Mouse (Mus musculus): ENCODE data around the gene Flnc. TPM values are rescaled to one million over a fixed set of nuclear protein-coding genes. Genes with fewer than 3 reads are reported as not detected.

Flnc gene
- polyA plus RNA-seq, 1 experiment from 2014 or later: 0.17 TPM

DNA sequence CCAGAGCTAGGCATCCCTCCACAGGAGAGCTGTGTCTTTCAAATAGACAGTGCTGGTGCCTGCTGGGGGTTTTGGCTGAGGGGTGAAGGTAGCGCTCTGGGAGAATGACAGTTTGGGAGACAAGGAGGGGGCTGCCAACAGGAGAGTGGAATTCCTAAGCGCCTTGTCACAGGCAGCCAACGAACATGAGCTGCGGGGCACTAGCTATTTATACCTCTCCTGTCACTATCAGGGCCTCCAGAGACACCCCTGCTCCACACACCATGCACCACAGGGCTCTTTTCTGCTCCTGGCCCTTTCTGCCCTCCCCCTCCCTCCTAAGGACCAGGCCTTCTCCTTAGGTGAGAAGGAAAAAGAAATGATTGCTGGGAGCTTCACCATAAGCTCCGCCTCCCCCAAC lies 1.6 kb upstream of the Flnc start:
- DNase-seq (ENCODE audit: low spot score): no peak

DNA sequence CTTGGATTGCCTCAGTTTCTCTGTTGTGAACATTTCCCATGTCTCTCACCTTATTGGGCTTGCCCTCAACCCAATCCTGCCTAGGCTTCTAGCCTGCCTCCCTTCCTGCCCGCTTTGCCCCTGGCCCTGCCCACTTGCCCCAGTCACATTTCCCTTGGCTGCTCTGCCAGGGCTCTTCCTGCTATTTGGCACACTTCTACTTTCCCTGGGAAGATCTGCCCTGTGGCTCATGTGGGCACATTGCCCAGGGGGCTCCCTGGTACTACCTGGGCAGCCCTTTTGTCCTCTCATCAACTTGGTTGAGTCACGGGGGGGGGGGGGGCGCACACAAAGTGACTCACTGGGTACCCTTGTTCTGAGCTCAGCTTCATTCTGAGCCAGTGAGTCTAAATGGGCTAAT lies 900 bp upstream of the Flnc start:
- DNase-seq (ENCODE audit: low spot score): no peak

DNA sequence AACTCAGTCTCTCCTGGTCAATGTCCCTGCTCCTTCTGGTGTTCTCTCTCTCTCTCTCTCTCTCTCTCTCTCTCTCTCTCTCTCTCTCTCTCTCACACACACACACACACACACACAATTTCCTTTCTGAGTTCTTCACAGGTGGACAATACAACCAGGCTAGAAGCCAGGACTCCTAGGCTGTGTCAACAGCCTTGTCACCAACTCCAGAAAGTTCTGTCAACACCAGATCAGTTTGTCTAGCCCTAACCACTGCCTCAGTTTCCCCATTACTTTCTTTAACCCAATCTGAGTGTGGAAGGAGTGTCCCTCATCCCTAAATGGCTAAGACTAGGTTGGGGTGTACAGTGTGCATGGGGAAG lies 399 bp upstream of the Flnc start:
- no peak for DNase-seq (ENCODE audit: low spot score)

DNA sequence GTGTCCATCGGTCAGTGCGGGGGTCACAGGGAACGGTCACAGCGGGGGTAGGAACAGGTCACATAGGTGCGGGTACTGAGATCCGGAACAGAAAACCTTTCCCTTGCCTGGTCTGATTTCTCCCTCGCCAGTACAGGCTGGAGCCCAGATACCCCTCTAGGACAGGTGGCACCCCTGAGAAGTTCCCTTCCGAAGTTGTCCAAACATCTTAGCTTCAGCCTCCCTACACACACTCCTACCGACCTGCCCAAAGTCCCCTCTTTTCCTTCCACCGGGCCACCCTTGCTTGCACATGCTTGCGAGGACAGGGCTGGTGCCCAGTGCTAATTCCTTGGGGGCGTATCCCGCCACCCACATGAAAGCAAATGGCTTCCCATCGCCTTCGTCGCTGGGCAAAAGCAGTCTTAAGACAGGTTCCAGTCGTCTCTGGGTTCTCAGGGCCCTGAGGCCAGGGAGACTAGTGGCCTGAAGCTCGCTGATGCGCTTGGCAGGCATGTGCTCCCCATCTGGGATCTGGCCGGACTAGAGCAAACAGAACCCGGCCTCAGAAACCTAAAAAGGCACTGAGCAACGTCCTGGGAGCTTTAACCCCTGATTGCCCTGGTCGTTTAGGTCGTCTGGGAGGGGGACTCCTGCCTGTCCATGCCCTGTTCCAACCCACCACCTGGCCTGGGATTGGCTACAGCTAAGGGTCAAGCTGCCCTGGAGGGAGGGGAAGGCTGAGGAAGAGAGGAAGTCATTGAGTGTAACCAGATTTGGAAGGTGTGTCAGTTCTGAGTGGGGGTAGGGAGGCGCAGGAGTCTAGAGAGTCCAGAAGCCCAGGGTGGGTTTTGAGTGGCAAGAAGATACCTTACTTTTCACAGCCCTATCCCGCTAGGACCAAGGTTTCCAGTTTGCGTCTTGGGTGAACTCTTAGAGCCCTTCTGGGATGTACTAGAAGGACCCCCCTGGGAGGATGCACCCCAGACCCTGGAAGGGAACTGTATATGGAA lies 1.0 kb downstream of the Flnc start:
- DNase-seq (ENCODE audit: low spot score): no peak

DNA sequence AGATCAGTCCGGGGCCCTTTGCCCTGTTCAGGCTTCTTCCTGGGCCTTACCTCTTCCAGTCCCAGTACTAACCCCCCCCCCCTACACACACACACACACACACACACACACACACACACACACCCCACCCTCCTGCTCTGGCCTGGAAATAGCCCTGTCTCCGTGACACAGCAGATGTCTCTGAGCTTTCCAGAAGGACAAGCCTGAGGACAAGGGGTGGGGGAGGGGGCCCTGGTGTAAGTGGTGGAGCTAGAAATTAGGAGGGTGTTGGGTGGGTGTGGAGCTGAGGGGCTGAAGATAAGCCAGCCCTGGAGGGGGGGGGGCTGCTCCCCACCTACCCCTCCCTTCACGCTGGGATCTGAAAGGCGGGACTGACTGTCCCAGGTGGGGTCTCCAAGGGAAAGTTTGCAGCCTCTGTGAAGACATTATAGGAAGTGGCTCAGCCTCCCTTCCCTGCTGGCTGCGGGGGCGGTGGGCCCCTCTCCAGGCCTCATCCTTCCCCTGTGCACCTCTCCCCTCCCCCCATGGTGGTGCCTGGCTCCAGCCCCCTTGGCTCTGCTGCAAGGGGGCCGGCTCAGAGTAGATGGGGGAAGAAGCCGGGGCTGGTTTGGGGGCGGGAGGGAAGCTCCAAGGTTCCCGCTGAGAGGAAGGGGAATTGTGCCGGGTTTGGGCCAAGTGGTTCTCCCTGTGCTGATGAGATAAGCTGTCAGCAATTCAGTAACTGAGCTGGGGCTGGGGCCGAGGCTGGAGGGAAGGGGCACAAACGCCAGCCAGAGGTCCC lies 2.0 kb downstream of the Flnc start:
- DNase-seq (ENCODE audit: low spot score): no peak

DNA sequence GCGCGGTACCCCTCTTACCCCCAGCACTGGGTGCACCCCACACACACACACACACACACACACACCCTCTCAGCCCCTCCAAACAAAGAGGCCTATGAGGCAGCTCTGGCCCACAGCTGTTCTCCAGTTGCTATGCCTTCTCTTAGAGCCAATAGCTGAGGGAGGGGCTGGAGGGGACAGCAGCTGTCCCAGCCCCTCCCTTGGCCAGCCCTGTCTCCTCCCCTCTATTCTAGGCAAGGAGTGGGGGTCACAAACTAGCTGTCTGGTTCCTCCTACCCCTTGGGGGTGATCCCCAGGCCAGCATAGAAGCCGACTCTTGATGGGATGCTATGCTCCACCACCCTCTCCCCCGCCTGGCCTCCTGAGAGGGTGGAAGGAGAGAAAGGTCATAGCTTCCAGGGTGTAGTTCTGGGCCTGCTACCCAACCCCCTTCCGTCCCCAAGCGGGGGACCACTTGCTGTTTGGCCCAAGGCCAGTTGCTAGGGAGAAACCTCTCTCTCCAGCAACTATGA lies 2.9 kb downstream of the Flnc start:
- no peak for DNase-seq (ENCODE audit: low spot score)

DNA sequence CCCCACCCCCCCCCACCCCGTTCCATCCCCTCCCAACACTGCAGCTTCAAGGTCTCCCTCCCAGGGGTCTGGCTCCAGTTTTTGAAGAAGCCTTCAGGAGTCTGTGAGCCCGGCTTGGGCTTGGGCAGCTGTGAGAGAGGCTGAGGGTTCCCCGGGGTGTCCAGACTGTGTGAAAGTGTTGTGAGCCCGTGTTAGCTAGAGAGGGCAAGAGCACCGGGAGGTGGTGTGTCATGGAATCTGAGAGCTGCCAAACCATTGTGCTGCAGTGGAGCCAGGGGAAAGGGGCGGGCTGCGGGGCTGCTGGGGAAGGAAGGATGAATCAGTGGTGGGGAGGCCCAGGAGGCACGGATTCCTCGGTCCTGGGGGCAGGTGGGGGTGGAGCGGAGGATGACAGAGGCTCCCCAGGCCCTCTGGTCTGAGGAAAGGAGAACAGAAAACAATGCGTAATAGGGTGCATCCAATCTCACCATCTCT lies 3.4 kb downstream of the Flnc start:
- DNase-seq (ENCODE audit: low spot score): no peak

DNA sequence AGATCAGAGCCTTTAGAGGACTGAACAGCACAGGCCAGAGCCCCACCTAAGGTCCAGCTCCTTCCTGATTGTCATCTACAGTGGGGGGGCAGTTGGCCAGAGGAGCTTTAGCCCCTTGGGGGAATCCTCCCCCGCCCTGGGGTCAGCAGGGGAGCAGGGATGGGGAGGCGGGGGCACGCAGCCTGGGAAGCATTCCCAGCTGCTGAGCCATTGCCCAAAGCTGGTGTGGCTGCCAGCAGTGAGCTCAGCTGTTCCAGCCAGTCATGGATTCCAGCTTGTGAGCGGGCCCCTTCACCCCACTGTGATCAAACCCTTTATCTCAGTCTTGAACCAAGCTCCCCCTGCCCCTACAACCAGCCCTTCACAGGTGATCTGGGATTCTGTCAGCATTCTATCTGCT lies 6.2 kb downstream of the Flnc start:
- no peak for DNase-seq (ENCODE audit: low spot score)

DNA sequence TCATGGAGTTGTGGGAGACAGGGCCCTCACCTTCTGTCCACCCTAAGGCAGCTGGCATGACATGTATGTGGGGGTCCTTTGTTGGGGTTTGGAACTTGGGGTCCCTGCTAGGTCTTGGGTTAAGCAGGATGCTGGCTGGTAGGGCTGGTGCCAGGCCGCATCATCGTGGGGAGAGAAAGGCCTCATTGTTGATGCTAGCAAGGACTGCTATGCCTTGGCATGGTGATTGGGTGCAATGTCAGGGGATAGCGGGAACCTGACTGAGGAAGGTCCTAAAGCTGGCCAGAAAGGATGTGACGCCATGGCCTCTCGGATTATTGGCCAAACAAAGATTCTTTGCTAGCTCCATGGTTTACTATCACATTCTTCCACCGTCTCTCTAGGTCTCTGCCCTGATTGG lies 6.7 kb downstream of the Flnc start:
- DNase-seq (ENCODE audit: low spot score): no peak

DNA sequence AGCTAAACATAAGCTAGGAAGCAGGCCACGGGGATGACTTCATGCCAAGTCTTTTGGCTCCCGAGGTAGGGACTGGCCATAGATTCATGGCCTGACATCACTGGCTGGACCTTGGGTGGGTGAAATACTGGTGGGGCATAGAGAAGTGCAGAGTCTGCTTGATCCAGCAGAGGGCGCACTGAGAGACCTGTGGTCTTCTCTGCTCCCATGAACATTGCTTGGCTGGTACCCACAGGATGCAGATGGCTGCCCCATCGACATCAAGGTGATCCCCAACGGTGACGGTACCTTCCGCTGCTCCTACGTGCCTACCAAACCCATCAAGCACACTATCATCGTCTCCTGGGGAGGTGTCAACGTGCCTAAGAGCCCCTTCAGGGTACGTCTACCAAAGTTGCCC lies 11.7 kb downstream of the Flnc start:
- DNase-seq (ENCODE audit: low spot score): peak; percentile 43

DNA sequence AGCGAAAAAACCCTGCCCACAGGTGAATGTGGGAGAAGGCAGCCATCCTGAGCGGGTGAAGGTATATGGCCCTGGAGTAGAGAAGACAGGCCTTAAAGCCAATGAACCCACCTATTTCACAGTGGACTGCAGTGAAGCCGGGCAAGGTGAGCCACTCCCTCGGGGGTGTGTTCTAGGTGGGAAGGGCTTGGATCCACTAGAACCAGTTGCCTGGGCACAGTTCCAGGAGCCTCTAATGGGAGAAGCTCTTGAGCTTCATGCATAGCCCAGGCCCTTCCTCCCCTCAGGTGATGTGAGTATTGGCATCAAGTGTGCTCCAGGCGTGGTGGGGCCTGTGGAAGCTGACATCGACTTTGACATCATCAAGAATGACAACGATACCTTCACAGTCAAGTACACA lies 12.3 kb downstream of the Flnc start:
- no peak for DNase-seq (ENCODE audit: low spot score)

DNA sequence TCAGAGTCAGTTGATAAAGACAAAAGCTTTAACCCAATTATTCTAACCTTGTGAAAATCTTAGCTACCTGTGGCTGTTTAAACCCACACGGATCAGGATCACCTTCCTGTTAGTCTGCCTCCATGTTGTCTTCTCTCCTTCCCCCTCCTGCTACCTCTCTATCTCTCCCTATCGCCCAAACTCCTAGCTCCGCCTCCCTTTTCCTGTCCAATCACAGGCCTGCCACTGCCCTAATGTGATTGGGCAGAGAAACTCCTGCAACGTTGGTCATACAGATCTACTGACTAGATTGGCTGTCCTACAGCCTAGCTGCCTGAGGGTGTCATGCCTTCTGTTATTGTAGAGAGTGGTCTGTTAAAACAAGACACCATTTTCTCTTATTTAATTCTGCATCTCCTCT lies 16.8 kb downstream of the Flnc start:
- no peak for DNase-seq (ENCODE audit: low spot score)

DNA sequence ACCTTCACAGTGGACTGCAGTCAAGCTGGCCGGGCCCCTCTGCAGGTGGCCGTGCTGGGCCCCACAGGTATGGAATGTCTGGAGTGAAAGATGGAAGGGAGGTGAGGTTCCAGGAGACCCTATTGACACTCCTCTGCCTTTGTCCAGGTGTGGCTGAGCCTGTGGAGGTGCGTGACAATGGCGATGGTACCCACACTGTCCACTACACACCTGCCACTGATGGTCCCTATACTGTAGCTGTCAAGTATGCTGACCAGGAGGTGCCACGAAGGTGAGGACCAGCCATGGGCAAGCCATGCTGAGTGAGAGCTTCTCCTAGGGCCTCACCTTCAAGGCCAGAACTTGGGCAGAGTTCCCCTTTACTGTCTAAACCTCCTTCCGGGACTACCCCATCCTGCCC lies 17.6 kb downstream of the Flnc start:
- DNase-seq (ENCODE audit: low spot score): no peak

DNA sequence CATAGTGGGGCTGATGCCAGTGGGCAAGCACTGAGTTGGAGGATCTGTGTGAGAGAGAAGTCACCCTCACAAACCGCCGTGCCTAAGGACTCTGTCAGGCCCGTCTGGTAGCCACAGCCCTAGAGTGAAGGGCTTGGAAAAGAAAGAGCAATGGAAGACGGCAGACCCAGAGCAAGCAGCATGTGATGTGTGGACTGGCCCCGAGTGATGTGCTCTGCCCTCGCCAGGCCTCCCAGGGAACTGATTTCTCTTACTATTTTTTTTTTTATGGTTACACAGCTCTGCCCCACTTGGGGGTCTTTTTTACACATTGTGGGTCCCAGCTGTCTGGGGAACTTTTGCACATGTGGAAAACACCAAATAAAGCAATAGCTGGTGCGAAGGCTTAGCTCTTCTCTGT lies 28.4 kb downstream of the Flnc start:
- no peak for DNase-seq (ENCODE audit: low spot score)

DNA sequence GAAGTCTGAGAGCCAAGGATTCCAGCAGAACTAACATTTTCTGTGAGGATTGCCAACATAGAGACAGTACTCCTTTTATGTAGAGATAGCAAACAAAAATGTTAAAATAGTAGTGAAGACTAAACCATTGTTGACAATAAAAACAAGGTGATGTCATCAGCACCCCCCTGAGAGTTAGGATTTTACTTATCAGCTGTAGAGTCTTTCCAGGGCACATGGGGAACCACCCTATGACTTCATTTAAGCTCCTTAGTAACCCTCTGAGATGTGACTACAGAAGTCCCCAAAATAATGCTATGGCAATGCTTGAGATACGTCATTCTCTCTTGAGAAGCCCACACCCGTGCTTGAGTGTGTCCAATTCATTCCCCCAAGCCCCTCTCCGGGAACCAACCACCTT lies 30.3 kb downstream of the Flnc start:
- DNase-seq (ENCODE audit: low spot score): no peak

DNA sequence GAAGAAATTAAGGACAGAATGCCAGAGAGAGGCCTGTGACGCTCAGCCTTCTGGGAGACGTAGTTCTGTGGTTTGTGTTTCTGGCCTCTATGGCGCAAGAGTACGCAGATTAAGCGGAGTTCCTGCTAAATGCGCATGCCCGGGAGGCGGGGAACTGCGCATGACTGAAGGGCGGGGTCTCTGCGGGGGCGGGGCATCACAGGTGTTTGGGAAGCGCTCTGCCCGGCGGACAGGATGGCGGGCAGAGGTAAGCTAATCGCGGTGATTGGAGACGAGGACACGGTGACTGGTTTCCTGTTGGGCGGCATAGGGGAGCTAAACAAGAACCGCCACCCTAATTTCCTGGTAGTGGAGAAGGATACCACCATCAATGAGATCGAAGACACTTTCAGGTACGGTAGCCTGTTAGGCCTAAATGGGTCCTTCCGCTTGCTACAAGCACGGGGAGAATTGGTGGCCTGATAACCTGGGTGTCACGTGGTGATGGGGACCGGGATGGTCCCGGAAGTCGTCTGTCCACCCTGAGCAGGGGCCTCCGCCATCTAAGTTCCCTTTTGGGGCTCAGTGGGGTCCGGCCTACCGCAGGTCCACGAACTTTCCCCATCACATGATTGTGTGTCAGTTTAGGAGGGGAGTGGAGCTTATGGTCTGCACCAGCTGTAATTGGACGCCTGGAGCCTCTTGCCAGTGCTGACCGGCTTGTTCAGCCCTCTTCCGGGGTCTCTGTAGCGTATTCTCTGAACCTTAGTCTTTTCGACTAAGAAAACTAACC lies 34.7 kb downstream of the Flnc start, which contains the start of gene Atp6v1f:
Gene Atp6v1f, plus strand, starts transcription at position 136 of the 772 bp plus-strand sequence.
- DNase-seq (ENCODE audit: low spot score): peak; percentile 95

DNA sequence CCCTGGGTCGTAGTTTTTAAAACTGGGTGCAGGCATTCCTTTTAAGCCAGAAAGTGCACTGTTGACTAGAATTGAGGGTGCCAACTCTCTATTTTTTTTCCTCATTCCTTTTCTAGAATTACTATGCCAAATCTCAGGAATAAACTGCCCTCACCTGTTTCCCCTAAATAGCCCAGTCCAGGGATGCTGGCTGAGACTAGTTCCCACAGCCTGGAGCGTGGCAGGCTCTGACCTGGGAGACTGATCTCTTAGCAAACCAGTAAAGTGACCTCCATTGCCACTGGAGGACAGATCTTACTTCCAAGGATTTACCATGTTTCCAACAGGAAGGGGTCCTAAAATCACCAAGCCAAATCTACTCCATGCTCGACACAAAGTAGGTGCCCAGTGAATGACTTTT lies 35.8 kb downstream of the Flnc start:
- no peak for DNase-seq (ENCODE audit: low spot score)

DNA sequence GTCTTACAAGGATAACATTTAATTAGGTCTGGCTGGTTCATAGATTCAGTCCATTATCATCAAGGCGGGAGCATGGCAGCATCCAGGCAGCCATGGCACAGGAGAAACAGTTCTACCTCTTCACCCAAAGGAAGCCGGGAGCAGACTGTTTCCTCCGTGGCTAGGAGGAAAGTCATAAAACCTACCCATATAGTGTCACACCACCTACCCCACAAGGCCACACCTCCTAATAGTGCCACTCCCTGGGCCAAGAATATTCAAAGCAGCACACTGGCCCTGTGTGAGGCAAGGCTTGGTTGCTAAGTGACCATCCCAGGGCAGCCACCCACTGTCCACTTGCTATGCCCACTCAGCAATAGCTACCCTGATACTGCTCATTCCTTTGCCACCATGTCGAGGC lies 38.1 kb downstream of the Flnc start, which contains the start of gene Atp6v1fnb:
Gene Atp6v1fnb, plus strand, starts transcription at position 301 of the 400 bp plus-strand sequence.
- DNase-seq (ENCODE audit: low spot score): no peak

DNA sequence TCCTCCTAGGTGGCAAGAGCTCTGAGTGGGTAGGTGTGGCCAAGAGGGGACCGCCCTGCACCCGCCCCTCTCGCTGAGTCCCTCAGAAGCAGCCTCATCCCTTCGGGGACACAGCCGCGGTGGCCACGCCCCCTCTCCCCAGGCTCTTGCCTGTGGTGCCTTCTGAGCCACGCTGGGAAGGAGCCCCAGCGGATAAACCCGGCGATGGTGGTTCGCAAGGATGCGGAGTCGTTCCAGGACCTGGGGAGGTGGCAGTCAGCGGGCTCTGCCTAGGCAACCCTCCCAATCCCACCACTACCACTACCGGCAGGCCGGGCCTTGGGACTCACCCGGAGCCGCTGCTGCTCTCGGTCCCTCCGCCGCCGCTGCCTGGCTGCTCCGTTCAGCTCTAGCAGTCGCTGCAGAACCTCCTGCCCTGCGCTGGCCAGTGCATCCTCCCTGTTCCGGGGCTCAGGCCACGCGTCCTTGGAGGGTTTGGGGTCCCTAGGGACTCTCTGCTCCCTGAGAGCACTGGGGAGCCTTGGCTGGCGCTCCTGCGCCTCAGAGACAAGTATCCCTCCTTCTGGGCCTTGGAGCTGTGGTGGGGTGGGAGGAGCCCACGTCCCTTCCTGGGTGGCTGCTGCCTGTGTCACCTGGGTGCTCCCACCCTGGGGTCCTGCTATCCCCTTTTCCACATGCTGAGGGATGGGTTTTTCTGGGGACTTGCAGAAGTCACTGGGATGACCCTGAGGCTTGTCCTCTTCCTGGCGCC lies 41.1 kb downstream of the Flnc start:
- DNase-seq (ENCODE audit: low spot score): peak; percentile 86

DNA sequence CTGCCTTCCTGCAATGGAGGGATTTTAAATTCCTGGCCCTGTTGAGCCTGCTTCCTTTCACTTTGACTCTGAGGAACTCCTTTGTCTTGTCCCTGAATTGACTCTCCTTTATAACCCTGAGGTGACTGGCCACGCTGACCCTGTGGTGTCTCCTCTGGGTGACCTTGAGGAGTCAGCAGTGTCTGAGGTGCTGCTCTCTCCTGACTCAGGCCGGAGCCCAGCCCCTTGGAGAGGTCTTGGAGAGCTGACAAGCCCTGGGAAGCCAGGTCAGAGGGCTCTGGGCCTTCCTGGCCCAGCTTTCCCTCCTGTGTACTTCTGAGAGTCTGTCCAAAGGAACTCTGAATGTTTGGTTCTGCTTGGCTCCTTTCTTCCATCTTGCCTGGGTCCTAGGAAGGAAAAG lies 41.7 kb downstream of the Flnc start:
- DNase-seq (ENCODE audit: low spot score): no peak

DNA sequence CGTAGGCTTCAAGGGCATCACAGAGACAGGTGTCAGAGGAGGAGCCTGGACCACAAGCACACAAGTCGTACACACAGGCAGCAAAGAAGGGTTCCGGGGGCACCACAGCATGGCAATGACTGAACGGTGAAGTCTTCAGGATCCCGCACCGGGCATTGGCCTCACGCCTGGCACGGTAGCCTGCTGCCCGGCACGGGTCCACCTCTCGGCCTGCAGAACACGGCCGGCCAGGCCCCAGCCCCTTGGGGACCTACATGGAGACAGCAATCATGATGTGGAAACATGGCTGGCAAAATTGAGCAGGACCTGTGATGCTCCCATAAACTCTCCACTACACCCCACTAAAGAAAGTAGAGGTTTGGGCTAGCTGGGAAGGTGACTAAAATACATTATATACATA lies 49.6 kb downstream of the Flnc start:
- no peak for DNase-seq (ENCODE audit: low spot score)

Data from thymus, postnatal 0 days (tissue).